Mouse (Mus musculus): ENCODE results near the gene Ube2c. TPM values are rescaled to one million over a fixed set of nuclear protein-coding genes. Genes with fewer than 3 reads are reported as not detected.

Ube2c gene
- total RNA-seq, 2 experiments from 2014 or later: 0.36 TPM; not detected in 1

GRCm38 (mm10) chr2:164815348-164815747 is 45.6 kb downstream of the Ube2c start:
- no peak for DNase-seq (ENCODE audit: extremely low spot score in 1 of 2, low spot score in 2 of 2)
- H3K27ac ChIP-seq: no peak overlapping the region
- no peak for TF ChIP-seq CTCF (IDR thresholded peaks at IDR 0.05)
- intact Hi-C loops (cut with DNase I): no loop called here
- no peak overlapping the region for H3K4me3 ChIP-seq

GRCm38 (mm10) chr2:164815821-164816220 is 46.1 kb downstream of the Ube2c start:
- H3K27ac ChIP-seq: no peak overlapping the region
- intact Hi-C loops (cut with DNase I): no loop called here
- H3K4me3 ChIP-seq: no peak overlapping the region
- no peak for TF ChIP-seq CTCF (IDR thresholded peaks at IDR 0.05)
- DNase-seq (ENCODE audit: extremely low spot score in 1 of 2, low spot score in 2 of 2): no peak

- no peak for DNase-seq (ENCODE audit: extremely low spot score in 1 of 2, low spot score in 2 of 2)
- Histone ChIP-seq H3K27ac (no peak overlapping the region), H3K4me3 (no peak overlapping the region)
- intact Hi-C loops (cut with DNase I): no loop called here
- TF ChIP-seq CTCF (IDR thresholded peaks at IDR 0.05): no peak
Observed at GRCm38 (mm10) chr2:164817206-164817605, 47.5 kb downstream of the Ube2c start.

GRCm38 (mm10) chr2:164817703-164818102 is 48.0 kb downstream of the Ube2c start:
- H3K27ac ChIP-seq: no peak overlapping the region
- intact Hi-C loops (cut with DNase I): no loop called here
- no peak for TF ChIP-seq CTCF (IDR thresholded peaks at IDR 0.05)
- H3K4me3 ChIP-seq: no peak overlapping the region
- no peak for DNase-seq (ENCODE audit: extremely low spot score in 1 of 2, low spot score in 2 of 2)

- intact Hi-C loops (cut with DNase I): no loop called here
- DNase-seq (ENCODE audit: extremely low spot score in 1 of 2, low spot score in 2 of 2): no peak
- no peak overlapping the region for H3K4me3 ChIP-seq
Observed at GRCm38 (mm10) chr2:164821060-164821459, 51.4 kb downstream of the Ube2c start.

GRCm38 (mm10) chr2:164822636-164823165 is 53.0 kb downstream of the Ube2c start, which contains the start of gene Zswim1:
Zswim1 (plus strand) TSS chr2:164822686.
- Histone ChIP-seq H3K27ac (peak within 1 kb of the TSS; percentile 96), H3K4me3 (peak within 1 kb of the TSS; percentile 68)
- intact Hi-C loops (cut with DNase I): loop anchor here (2.0 kb wide), 1 partner anchor 18 kb away; the partner anchor contains the start of genes Acot8 and Zswim3
- TF ChIP-seq CTCF (IDR thresholded peaks at IDR 0.05): no peak; the same call in 1 of the 2 replicates
- peak; percentile 100 for DNase-seq (ENCODE audit: extremely low spot score in 1 of 2, low spot score in 2 of 2)

More at GRCm38 (mm10) chr2:164821060-164821459, 51.4 kb downstream of the Ube2c start:
- peak; percentile 5; the same call in 1 of the 2 replicates for TF ChIP-seq CTCF (IDR thresholded peaks at IDR 0.05)
- H3K27ac ChIP-seq: no peak overlapping the region

GRCm38 (mm10) chr2:164823181-164823585 is 53.5 kb downstream of the Ube2c start:
- intact Hi-C loops (cut with DNase I): loop anchor here (2.0 kb wide), 1 partner anchor 18 kb away; the partner anchor contains the start of genes Acot8 and Zswim3
- peak in 1 of 2 experiments; percentile 41 for DNase-seq (ENCODE audit: extremely low spot score in 1 of 2, low spot score in 2 of 2)
- TF ChIP-seq CTCF (IDR thresholded peaks at IDR 0.05): peak; percentile 17; the same call in 1 of the 2 replicates
- H3K27ac ChIP-seq: peak overlapping the region; percentile 96
- H3K4me3 ChIP-seq: peak overlapping the region; percentile 68

GRCm38 (mm10) chr2:164823969-164824368 is 54.3 kb downstream of the Ube2c start:
- H3K27ac ChIP-seq: no peak overlapping the region
- intact Hi-C loops (cut with DNase I): loop anchor here (2.0 kb wide), 1 partner anchor 19 kb away; the partner anchor contains the start of genes Acot8 and Zswim3
- DNase-seq (ENCODE audit: extremely low spot score in 1 of 2, low spot score in 2 of 2): no peak
- no peak for TF ChIP-seq CTCF (IDR thresholded peaks at IDR 0.05)
- H3K4me3 ChIP-seq: peak overlapping the region; percentile 68

- no peak for TF ChIP-seq CTCF (IDR thresholded peaks at IDR 0.05)
- DNase-seq (ENCODE audit: extremely low spot score in 1 of 2, low spot score in 2 of 2): no peak
- intact Hi-C loops (cut with DNase I): no loop called here
- H3K27ac ChIP-seq: no peak overlapping the region
- H3K4me3 ChIP-seq: no peak overlapping the region
Observed at GRCm38 (mm10) chr2:164825521-164825920, 55.8 kb downstream of the Ube2c start.

- intact Hi-C loops (cut with DNase I): no loop called here
- no peak for TF ChIP-seq CTCF (IDR thresholded peaks at IDR 0.05)
- no peak overlapping the region for H3K27ac ChIP-seq
- no peak overlapping the region for H3K4me3 ChIP-seq
- no peak for DNase-seq (ENCODE audit: extremely low spot score in 1 of 2, low spot score in 2 of 2)
Observed at GRCm38 (mm10) chr2:164827146-164827850, 57.6 kb downstream of the Ube2c start.

Other genes with a start within 250 kb of the Ube2c start
- 1 to 10 TPM in 1 of 2 experiments, under 1 TPM in 1; 0.70 to 1.3 TPM for gene Wfdc2, start 207.5 kb upstream of the Ube2c start, total RNA-seq (2021)
- gene Spint3, start 196.4 kb upstream of the Ube2c start, total RNA-seq (2021): not detected
- not detected for gene Wfdc6a, start 184.5 kb upstream of the Ube2c start, total RNA-seq (2021)
- gene Eppin, start 176.3 kb upstream of the Ube2c start, total RNA-seq (2021): not detected
- not detected for gene Wfdc6b, start 156.4 kb upstream of the Ube2c start, total RNA-seq (2021)
- gene Wfdc8, start 156.3 kb upstream of the Ube2c start, total RNA-seq (2021): not detected
- gene Wfdc16, start 131.1 kb upstream of the Ube2c start, total RNA-seq (2021): not detected
- not detected for gene Wfdc10, start 113.9 kb upstream of the Ube2c start, total RNA-seq (2021)
- not detected for gene Wfdc9, start 113.3 kb upstream of the Ube2c start, total RNA-seq (2021)
- not detected for gene Wfdc11, start 95.8 kb upstream of the Ube2c start, total RNA-seq (2021)
- gene Wfdc13, start 84.8 kb upstream of the Ube2c start, total RNA-seq (2021): not detected
- not detected for gene Spint4, start 71.4 kb upstream of the Ube2c start, total RNA-seq (2021)
- not detected for gene Spint5, start 54.6 kb upstream of the Ube2c start, total RNA-seq (2021)
- 1 to 10 TPM; 1.4 to 1.6 TPM for gene Wfdc3, start 24.0 kb upstream of the Ube2c start, total RNA-seq (2021)
- gene Dnttip1, start 23.9 kb upstream of the Ube2c start, total RNA-seq (2021): 10 to 100 TPM; 37.6 to 37.9 TPM
- 1 to 10 TPM in 1 of 2 experiments, not detected in 1; 1.1 TPM for gene Tnnc2, start 10.1 kb downstream of the Ube2c start, total RNA-seq (2021)
- gene Snx21, start 15.9 kb downstream of the Ube2c start, total RNA-seq (2021): 10 to 100 TPM; 54.4 to 57.2 TPM
- gene Acot8, start 35.0 kb downstream of the Ube2c start, total RNA-seq (2021): 10 to 100 TPM; 26.6 to 28.3 TPM
- 1 to 10 TPM; 8.6 to 9.0 TPM for gene Zswim3, start 35.2 kb downstream of the Ube2c start, total RNA-seq (2021)
- 10 to 100 TPM; 21.7 to 22.7 TPM for gene Zswim1, start 52.8 kb downstream of the Ube2c start, total RNA-seq (2021)
- gene Spata25, start 58.6 kb downstream of the Ube2c start, total RNA-seq (2021): under 1 TPM; 0.45 to 0.58 TPM
- gene Ctsa, start 63.0 kb downstream of the Ube2c start, total RNA-seq (2021): 10 to 100 TPM; 89.5 to 96.2 TPM
- gene Neurl2, start 63.6 kb downstream of the Ube2c start, total RNA-seq (2021): 1 to 10 TPM; 3.9 to 5.3 TPM
- gene Pltp, start 87.8 kb downstream of the Ube2c start, total RNA-seq (2021): 10 to 100 TPM; 78.1 to 82.4 TPM
- gene Pcif1, start 109.4 kb downstream of the Ube2c start, total RNA-seq (2021): 10 to 100 TPM; 44.8 to 48.8 TPM
- 10 to 100 TPM; 27.2 to 28.0 TPM for gene Zfp335, start 141.9 kb downstream of the Ube2c start, total RNA-seq (2021)
- 1 to 10 TPM; 1.4 TPM for gene Mmp9, start 170.9 kb downstream of the Ube2c start, total RNA-seq (2021)
- gene Slc12a5, start 190.9 kb downstream of the Ube2c start, total RNA-seq (2021): 100 to 1,000 TPM; 575 to 581 TPM

Data from left cerebral cortex, adult 2 months (tissue).